Mouse (Mus musculus) liver, embryonic 13.5 days (tissue): ENCODE data around the gene Spata13. TPM values are rescaled to one million over a fixed set of nuclear protein-coding genes. Genes with fewer than 3 reads are reported as not detected.

Experiments used
- ATAC-seq: fragments of 200-750 bp; cut with Nextera tagmentation; 2 replicates; pipeline ENCODE4 v1.8.0; 2017; ENCODE audit warnings: low read depth, mild to moderate bottlenecking, moderate number of reproducible peaks, moderate library complexity
- DNase-seq: peaks from one replicate; pipeline ENCODE4 v3.0.0; 2022
- H3K27ac ChIP-seq: fragments of 300-500 bp; sonication (generic); 2 replicates; pipeline ENCODE4 v1.5.1; 2015; ENCODE audit warnings: moderate library complexity, mild to moderate bottlenecking, inconsistent platforms
- H3K27me3 ChIP-seq: fragments of 300-500 bp; sonication (generic); 2 replicates; pipeline ENCODE4 v1.6.1; 2015; ENCODE audit warnings: mild to moderate bottlenecking, inconsistent platforms
- H3K36me3 ChIP-seq: fragments of 300-500 bp; sonication (generic); 2 replicates; pipeline ENCODE4 v1.6.1; 2015; ENCODE audit warnings: mild to moderate bottlenecking, inconsistent platforms
- H3K4me1 ChIP-seq: fragments of 300-500 bp; sonication (generic); replicated peaks from 2 replicates; pipeline ENCODE4 v1.6.1; 2015; ENCODE audit warnings: inconsistent platforms
- H3K4me2 ChIP-seq: fragments of 300-500 bp; sonication (generic); 2 replicates; pipeline ENCODE4 v1.6.1; 2015; ENCODE audit warnings: inconsistent platforms, mild to moderate bottlenecking, moderate library complexity
- H3K4me3 ChIP-seq: fragments of 300-500 bp; sonication (generic); replicated peaks from 2 replicates; pipeline ENCODE4 v1.5.1; 2015; ENCODE audit warnings: mild to moderate bottlenecking, inconsistent platforms
- H3K9ac ChIP-seq: fragments of 300-500 bp; sonication (generic); 2 replicates; pipeline ENCODE4 v1.6.1; 2015; ENCODE audit warnings: mild to moderate bottlenecking, inconsistent platforms
- H3K9me3 ChIP-seq: fragments of 300-500 bp; sonication (generic); replicated peaks from 2 replicates; pipeline ENCODE4 v1.6.1; 2016; ENCODE audit warnings: inconsistent platforms
- WGBS: fragments of 180-500 bp; shearing (Covaris S2); methylation state at CpG from one replicate; pipeline ENCODE4 v1.1.7; 2015; ENCODE audit not compliant: insufficient replicate concordance; 5-methylcytosine and 5-hydroxymethylcytosine counted together
- polyA plus RNA-seq: library from polyadenylated mRNA; unstranded; fragments of >200 nt; fragmentation: Nextera tagmentation; extraction: Ambion mirVana; gene quantifications from 2 replicates; pipeline ENCODE4 v1.2.1, GENCODE M21; 2015

Spata13 gene
- polyA plus RNA-seq, 1 experiment from 2014 or later, result 17.2 TPM

DNA sequence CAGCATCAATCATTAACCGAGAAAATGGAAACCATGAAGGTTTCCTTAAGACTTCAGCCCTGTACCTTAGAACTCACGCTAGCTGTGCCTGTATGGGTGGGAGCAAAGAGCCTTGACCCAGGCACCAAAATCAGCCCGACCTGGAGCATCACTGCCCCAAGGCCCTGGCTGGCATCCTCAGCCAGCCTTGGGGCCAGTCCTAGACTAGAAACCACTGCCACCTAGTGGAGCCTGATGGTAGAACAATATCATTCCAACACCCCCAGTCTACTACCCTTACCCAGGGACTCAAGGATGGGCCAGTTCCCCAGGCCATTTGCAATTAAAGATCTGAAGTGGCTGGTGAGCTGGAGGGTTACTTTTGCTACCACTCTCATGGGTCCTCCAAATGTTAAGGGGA is 156.3 kb downstream of the Spata13 start:
- Histone ChIP-seq H3K27ac (no peak overlapping the region), H3K4me3 (no peak overlapping the region), H3K9me3 (no peaks in the 10 kb centered on the region), H3K4me1 (peaks cover 6% of the 10 kb centered on the region), H3K4me2 (no peak overlapping the region), H3K36me3 (peaks cover 15% of the 10 kb centered on the region), H3K9ac (no peak overlapping the region), H3K27me3 (no peaks in the 10 kb centered on the region)
- 37% methylated on average over 3 of the region's 3 CpGs for WGBS
- ATAC-seq (peak; percentile 43), DNase-seq (peak; percentile 36)

DNA sequence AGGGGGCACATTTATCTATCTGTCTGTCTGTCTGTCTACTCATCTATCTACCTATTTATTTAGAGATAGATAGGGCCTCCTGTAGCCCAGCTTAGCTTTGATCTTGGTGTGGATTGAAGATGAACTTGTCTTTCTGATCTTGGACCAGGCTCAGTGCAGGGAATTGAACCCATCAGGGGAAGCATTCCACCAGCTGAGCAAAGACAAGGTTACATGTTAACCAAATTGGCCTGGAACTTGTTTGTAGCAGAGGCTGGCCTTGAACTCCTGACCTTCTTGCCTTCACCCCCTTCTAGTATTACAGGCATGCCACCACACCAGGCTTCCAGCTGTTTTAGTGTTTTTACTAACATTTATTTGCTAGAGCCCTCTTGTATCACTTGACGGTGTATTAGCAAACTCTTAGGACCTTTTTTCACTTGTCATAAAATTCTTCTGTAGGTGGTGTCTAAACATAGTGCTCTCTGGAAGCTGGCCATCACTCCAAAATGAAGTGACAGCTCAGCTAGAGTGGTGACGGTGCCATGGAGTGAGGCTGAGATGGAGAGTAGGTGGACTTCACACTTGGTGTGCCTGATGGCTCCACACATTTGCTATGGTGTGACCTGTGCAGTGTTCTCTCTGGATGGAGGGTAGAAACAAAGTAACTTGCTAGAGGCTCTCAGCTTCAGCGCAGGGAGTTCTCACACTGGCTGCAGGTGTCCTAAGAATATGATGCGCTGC is 163.0 kb downstream of the Spata13 start:
- Histone ChIP-seq H3K4me3 (no peak overlapping the region), H3K36me3 (peaks cover 16% of the 10 kb centered on the region), H3K27ac (no peak overlapping the region), H3K9ac (no peak overlapping the region), H3K4me2 (no peak overlapping the region), H3K9me3 (no peaks in the 10 kb centered on the region), H3K27me3 (no peaks in the 10 kb centered on the region), H3K4me1 (no peaks in the 10 kb centered on the region; the same call in 1 of the 2 replicates)
- ATAC-seq (peak; percentile 53), DNase-seq (no peak)
- 72% methylated on average over 4 of the region's 4 CpGs for WGBS

DNA sequence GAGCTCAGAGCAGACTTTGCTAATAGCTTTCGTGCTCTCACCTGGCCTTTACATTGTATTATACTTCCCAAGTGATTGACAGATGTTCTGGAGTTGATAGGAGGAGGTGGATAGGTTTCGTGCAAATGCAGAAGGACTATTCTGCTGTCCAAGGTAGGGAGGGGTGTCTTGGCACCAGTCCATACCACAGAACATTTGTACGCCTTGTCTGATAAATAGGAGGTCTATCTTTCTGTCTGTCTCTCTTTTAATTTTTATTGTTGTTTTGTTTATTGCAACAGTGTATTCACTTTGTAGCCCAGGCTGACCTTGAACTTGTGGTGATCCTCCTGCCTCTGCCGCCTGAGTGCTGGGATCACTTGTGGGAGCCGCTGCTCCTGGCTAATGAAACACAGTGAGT is 163.8 kb downstream of the Spata13 start:
- Histone ChIP-seq H3K4me3 (no peak overlapping the region), H3K4me1 (no peaks in the 10 kb centered on the region; the same call in 1 of the 2 replicates), H3K36me3 (peaks cover 18% of the 10 kb centered on the region), H3K27ac (no peak overlapping the region), H3K9ac (no peak overlapping the region), H3K9me3 (no peaks in the 10 kb centered on the region), H3K27me3 (no peaks in the 10 kb centered on the region), H3K4me2 (no peak overlapping the region)
- ATAC-seq, result no peak
- no peak for DNase-seq
- WGBS, result 73% methylated on average over 5 of the region's 5 CpGs

DNA sequence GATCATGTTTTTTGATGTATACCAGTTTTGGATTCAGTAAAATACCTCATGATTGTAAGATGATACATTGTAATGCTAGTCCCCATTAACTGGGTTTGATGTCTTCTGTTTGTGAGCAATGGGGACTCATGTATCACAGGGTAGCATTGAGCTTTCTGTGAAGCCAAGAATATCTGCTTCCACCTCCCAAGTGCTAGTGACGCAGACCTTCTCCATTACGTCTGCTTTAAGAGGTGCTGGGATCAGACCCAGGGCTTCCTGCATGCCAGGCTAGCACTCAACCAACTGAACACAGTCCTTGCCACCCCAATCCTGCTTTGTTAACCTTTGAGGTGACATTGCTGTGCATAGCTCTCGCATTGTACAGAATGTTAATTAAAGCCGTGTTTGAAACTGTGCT is 164.9 kb downstream of the Spata13 start:
- Histone ChIP-seq H3K9me3 (no peaks in the 10 kb centered on the region), H3K4me3 (no peak overlapping the region), H3K9ac (no peak overlapping the region), H3K27me3 (no peaks in the 10 kb centered on the region), H3K36me3 (peaks cover 26% of the 10 kb centered on the region), H3K4me2 (no peak overlapping the region), H3K27ac (no peak overlapping the region), H3K4me1 (no peaks in the 10 kb centered on the region; the same call in 1 of the 2 replicates)
- no peak for ATAC-seq
- no peak for DNase-seq
- 87% methylated on average over 4 of the region's 4 CpGs for WGBS

DNA sequence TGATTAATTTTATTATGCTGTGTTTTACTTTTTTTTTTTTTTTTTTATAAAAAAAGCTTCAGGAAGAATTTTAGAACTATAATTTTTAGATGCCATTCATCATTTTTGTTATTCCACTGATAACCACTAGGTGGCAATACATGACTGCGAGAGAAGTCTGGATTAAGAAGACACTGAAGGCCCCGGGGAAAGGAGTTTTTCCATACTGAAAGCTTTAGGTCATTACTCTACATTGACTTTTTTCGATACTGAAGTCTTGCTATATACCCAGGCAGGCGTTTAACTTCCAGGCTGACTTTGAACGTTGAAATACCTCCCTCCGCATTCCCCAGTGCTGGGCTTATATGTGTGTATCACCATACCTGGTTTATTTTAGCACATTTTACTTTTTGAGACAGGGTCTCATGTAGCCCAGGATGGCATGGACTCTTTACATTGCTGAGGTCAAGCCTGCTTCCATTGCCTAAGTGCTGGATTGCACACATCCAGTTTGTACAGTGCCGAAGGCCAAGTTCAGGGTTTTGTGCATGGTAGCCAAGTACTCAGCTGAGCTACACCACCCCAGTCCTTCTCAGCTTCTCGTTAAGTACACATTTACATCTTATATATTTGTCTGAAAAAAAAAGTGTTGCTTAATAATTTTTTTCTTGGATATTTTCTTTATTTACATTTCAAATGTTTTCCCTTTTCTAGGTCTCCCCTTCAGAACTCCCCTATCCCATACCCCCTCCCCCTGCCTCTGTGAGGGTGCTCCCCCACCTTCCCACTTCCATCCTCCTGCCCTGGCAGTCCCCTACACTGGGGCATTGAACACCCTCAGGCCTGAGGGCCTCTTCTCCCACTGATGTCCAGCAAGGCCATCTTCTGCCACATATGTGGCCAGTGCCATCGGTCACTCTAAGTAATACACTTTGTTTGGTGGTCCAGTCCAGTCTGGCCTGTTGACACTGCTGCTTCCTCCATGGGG is 166.2 kb downstream of the Spata13 start:
- ATAC-seq (no peak), DNase-seq (no peak)
- no peak overlapping the region for H3K4me3 ChIP-seq
- H3K4me1 ChIP-seq, result no peaks in the 10 kb centered on the region; the same call in 1 of the 2 replicates
- no peaks in the 10 kb centered on the region for H3K9me3 ChIP-seq
- no peak overlapping the region for H3K9ac ChIP-seq
- H3K4me2 ChIP-seq, result no peak overlapping the region
- no peak overlapping the region for H3K27ac ChIP-seq
- H3K36me3 ChIP-seq, result peaks cover 35% of the 10 kb centered on the region
- WGBS, result 44% methylated on average over 9 of the region's 9 CpGs
- no peaks in the 10 kb centered on the region for H3K27me3 ChIP-seq

DNA sequence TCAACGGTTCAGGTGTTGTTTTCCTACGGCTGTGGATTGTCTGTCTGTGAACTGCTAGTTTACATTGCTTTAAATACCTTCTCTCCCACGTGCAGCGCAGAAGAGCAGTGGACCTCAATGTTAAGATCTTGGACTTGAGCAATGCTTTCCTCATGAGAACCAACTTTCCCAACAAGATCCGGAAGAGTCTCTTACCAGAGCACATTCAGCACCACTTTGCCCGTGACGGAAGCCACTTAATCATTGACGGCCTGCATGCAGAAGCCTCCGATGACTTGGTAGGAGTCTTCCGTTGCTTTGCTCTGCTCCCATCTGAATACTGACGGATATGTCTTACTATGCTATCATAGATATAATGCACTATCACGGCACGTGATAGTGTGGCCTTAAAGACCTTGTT is 168.2 kb downstream of the Spata13 start:
- Histone ChIP-seq H3K4me3 (no peak overlapping the region), H3K27ac (no peak overlapping the region), H3K36me3 (peaks cover 33% of the 10 kb centered on the region), H3K9me3 (no peaks in the 10 kb centered on the region), H3K9ac (no peak overlapping the region), H3K27me3 (no peaks in the 10 kb centered on the region), H3K4me1 (no peaks in the 10 kb centered on the region; the same call in none of the 2 replicates), H3K4me2 (no peak overlapping the region)
- WGBS, result 89% methylated on average over 13 of the region's 13 CpGs
- no peak for DNase-seq
- ATAC-seq, result no peak

DNA sequence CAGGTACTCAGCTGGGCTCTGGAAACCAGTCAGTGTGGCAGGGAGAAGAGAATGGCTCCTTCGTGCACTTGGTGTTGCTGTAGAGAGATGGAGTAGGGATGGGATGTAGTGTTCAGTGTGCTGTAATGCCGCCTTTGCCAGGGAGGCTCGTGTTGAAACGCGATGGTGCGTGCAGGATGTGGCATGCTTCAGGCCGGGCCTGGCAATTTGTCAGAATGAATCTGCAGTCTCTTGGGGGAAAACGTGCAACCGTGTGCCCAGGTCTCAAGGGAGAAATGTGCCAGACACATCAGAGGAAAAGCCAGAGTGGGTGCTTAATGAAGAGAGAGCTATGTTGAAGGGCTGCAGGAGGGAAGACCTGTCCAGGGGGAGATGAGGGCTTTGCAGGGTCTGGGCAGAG is 171.2 kb downstream of the Spata13 start:
- Histone ChIP-seq H3K4me1 (peaks cover 7% of the 10 kb centered on the region), H3K4me3 (no peak overlapping the region), H3K9me3 (no peaks in the 10 kb centered on the region), H3K9ac (no peak overlapping the region), H3K36me3 (peaks cover 24% of the 10 kb centered on the region), H3K27ac (no peak overlapping the region), H3K27me3 (no peaks in the 10 kb centered on the region), H3K4me2 (no peak overlapping the region)
- ATAC-seq (no peak), DNase-seq (no peak)
- 80% methylated on average over 9 of the region's 9 CpGs for WGBS

DNA sequence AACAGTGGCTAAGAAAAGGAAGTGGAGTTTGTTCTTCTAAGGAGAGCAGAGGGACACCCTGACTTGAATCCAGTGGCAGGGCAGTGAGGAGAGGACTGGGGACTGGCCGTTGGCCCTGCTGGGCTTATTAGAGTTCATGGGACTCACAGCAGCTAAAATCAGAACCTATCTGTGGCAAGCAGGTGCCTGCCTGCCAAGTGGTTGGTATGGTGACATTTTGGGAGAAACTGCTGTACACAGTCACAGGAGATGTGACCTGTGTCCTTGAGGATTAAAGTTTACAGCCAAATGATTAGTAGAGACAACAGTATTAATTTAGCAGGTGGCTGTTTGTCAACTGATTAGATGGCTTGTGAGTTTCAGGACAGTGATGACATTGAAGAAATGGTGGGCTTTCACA is 172.1 kb downstream of the Spata13 start:
- ATAC-seq (no peak), DNase-seq (no peak)
- Histone ChIP-seq H3K9ac (no peak overlapping the region), H3K4me1 (peaks cover 7% of the 10 kb centered on the region), H3K9me3 (no peaks in the 10 kb centered on the region), H3K4me3 (no peak overlapping the region), H3K36me3 (peaks cover 24% of the 10 kb centered on the region), H3K27ac (no peak overlapping the region), H3K27me3 (no peaks in the 10 kb centered on the region), H3K4me2 (no peak overlapping the region)
- 52% methylated on average over 1 of the region's 1 CpGs for WGBS

DNA sequence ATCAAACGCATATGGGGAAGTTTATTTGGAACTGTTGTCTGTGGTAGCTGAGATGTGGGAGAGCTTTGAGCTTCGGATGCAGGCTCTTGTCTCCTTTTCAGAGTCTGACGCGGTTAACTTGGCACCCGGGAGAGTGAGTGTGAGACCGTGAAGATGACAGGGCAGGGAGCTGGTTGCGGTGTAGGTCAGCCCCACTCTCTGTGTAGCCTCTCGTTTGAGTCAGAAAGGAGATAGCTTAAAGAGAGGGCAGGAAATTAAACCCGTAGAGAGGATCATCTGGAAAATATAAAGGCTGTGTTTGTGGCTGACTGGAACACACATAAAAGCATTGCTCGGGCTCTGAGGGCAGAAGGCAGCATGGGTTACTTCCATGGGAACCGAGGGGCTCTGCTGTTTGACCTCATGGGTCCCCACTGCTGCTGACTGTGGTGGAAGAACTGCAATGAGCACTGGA is 173.1 kb downstream of the Spata13 start:
- Histone ChIP-seq H3K27ac (no peak overlapping the region), H3K9ac (no peak overlapping the region), H3K4me1 (peaks cover 7% of the 10 kb centered on the region), H3K9me3 (no peaks in the 10 kb centered on the region), H3K4me2 (no peak overlapping the region), H3K27me3 (no peaks in the 10 kb centered on the region), H3K36me3 (peaks cover 23% of the 10 kb centered on the region), H3K4me3 (no peak overlapping the region)
- ATAC-seq, result no peak
- no peak for DNase-seq
- 70% methylated on average over 11 of the region's 11 CpGs for WGBS

DNA sequence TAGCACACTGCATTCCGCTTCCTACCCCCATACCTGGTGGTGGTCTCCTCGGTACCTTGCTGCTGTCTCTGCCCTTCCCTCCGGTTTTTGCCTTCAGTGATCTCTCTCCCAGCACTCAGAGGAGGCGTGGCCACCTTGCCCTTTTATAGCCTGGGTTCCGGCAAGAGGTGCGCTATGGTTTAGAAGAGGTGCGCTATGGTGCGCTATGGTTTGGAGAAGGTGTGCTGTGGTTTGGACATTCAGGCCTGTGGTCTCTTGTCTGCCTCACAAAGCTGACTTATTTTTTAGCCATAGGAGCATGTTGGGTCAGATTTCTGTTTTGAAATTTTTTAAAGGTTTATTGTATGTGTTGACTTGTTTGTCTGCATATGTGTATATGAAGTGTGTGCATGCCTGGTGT is 176.1 kb downstream of the Spata13 start:
- no peak overlapping the region for H3K9ac ChIP-seq
- no peaks in the 10 kb centered on the region for H3K9me3 ChIP-seq
- WGBS, result 83% methylated on average over 8 of the region's 8 CpGs
- no peak for ATAC-seq
- peaks cover 7% of the 10 kb centered on the region for H3K4me1 ChIP-seq
- H3K27ac ChIP-seq, result no peak overlapping the region
- DNase-seq, result no peak
- peaks cover 9% of the 10 kb centered on the region; the same call in 1 of the 2 replicates for H3K36me3 ChIP-seq
- H3K27me3 ChIP-seq, result no peaks in the 10 kb centered on the region
- H3K4me2 ChIP-seq, result no peak overlapping the region
- H3K4me3 ChIP-seq, result no peak overlapping the region

DNA sequence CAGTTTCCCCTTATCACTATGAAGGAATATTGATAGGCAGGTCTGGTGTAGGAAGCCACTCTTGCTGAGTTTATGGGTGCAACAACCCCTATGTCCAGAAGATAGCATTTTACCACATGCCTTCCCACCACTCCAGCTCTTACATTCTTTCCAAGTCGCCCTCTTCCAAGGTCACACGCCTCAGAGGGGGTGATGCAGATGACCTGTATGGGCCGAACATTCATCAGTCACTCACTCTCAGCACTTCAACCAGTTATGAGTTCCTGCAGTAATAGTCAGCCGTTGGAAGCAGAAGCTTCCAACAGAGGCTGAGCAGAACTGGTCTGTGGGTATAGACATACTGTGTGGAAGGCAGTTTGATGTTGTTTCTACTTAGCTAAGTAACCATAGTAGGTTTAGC is 177.7 kb downstream of the Spata13 start:
- no peak overlapping the region for H3K4me2 ChIP-seq
- no peaks in the 10 kb centered on the region for H3K9me3 ChIP-seq
- no peak for DNase-seq
- H3K9ac ChIP-seq, result no peak overlapping the region
- H3K36me3 ChIP-seq, result peaks cover 11% of the 10 kb centered on the region; the same call in 1 of the 2 replicates
- H3K4me3 ChIP-seq, result no peak overlapping the region
- ATAC-seq, result no peak
- H3K4me1 ChIP-seq, result peaks cover 7% of the 10 kb centered on the region
- 71% methylated on average over 4 of the region's 4 CpGs for WGBS
- H3K27ac ChIP-seq, result no peak overlapping the region
- no peaks in the 10 kb centered on the region for H3K27me3 ChIP-seq
